In genomic region chr9:35053081-35053480, GRCm38 (mm10) we compare ENCODE assay signal across 22 mouse cellular contexts.
DNase-seq lines count a peak whose midpoint lies in the region; ATAC-seq and TF ChIP-seq lines count a peak whose summit lies in the region.
"Had no signal": no experiment of that assay in that cellular context is flagged by ENCODE, and none has a peak within 500 bp of the region (broad histone marks: within the 10 kb centered on the region; RNA-seq: fewer than 3 reads in every experiment).

No protein-coding gene starts in this region.

- no peak overlapping the region for H3K9ac ChIP-seq in midbrain, postnatal 0 days (replicated peaks; ENCODE audit: low read length, poor library complexity, severe bottlenecking)
- H3K9ac ChIP-seq: embryonic facial prominence, embryonic 13.5 days; hindbrain, embryonic 12.5 days; liver, embryonic 13.5 days; neural tube, embryonic 12.5 days had no signal

- ATAC-seq in midbrain, postnatal 0 days (ENCODE audit: low FRiP score): no peak
- ATAC-seq: CD4-positive, CD25-positive, alpha-beta regulatory T cell, adult 4 months; forebrain, embryonic 14.5 days; intestine, postnatal 0 days had no signal

- intact Hi-C loops in heart, postnatal 14 days (cut with DNase I): no loop called here

- 87% methylated on average over 16 of the region's 16 CpGs for WGBS in heart, embryonic 10.5 days
- 95% methylated on average over 16 of the region's 16 CpGs for WGBS in midbrain, embryonic 10.5 days
- WGBS in midbrain, postnatal 0 days: 96% methylated on average over 16 of the region's 16 CpGs

- H3K27ac ChIP-seq in heart, embryonic 10.5 days: no peak overlapping the region
- H3K27ac ChIP-seq in midbrain, embryonic 10.5 days (replicated peaks): no peak overlapping the region
- H3K27ac ChIP-seq in midbrain, postnatal 0 days (ENCODE audit: low read depth, low read length): no peak overlapping the region
- H3K27ac ChIP-seq: embryonic facial prominence, embryonic 13.5 days; gastrocnemius, adult 2 months; hindbrain, embryonic 12.5 days; liver, embryonic 13.5 days; neural tube, embryonic 12.5 days; stomach, postnatal 0 days had no signal

- no peak overlapping the region for H3K4me3 ChIP-seq in heart, embryonic 10.5 days
- no peak overlapping the region for H3K4me3 ChIP-seq in midbrain, embryonic 10.5 days
- no peak overlapping the region for H3K4me3 ChIP-seq in midbrain, postnatal 0 days (ENCODE audit: low read depth, low read length)
- H3K4me3 ChIP-seq: embryonic facial prominence, embryonic 13.5 days; erythroblast, embryonic 14.5 days; gastrocnemius, adult 2 months; hindbrain, embryonic 12.5 days; liver, embryonic 13.5 days; megakaryocyte, embryonic 14.5 days; neural tube, embryonic 12.5 days had no signal

- peaks cover 11% of the 10 kb centered on the region for H3K36me3 ChIP-seq in heart, embryonic 10.5 days
- H3K36me3 ChIP-seq in midbrain, embryonic 10.5 days: peaks cover 18% of the 10 kb centered on the region
- no peaks in the 10 kb centered on the region for H3K36me3 ChIP-seq in midbrain, postnatal 0 days (ENCODE audit: insufficient read depth, low read length)

- H3K4me2 ChIP-seq in midbrain, postnatal 0 days (ENCODE audit: low read depth, low read length, poor library complexity, severe bottlenecking): no peak overlapping the region
- H3K4me2 ChIP-seq: embryonic facial prominence, embryonic 13.5 days; hindbrain, embryonic 12.5 days; liver, embryonic 13.5 days; neural tube, embryonic 12.5 days had no signal

- H3K9me3 ChIP-seq in heart, embryonic 10.5 days: no peaks in the 10 kb centered on the region
- H3K9me3 ChIP-seq in midbrain, embryonic 10.5 days (replicated peaks): no peaks in the 10 kb centered on the region
- no peaks in the 10 kb centered on the region for H3K9me3 ChIP-seq in midbrain, postnatal 0 days (ENCODE audit: low read length)
- H3K9me3 ChIP-seq: embryonic facial prominence, embryonic 13.5 days; hindbrain, embryonic 12.5 days; liver, embryonic 13.5 days; megakaryocyte, embryonic 14.5 days; neural tube, embryonic 12.5 days had no signal

- peak; percentile 1 for DNase-seq in adrenal gland, postnatal 14 days
- no peak for DNase-seq in adrenal gland, postnatal 36 days
- DNase-seq in heart, embryonic 10.5 days (ENCODE audit: low spot score): peak; percentile 67
- no peak for DNase-seq in heart, postnatal 14 days
- DNase-seq in midbrain, embryonic 10.5 days (ENCODE audit: low spot score): peak; percentile 8
- no peak for DNase-seq in midbrain, postnatal 0 days (ENCODE audit: low spot score)
- DNase-seq in urinary bladder, postnatal 4 days (ENCODE audit: low spot score in 2 of 2): peak; percentile 14 to 56
- DNase-seq in urinary bladder, adult 2 months (ENCODE audit: low spot score): no peak
- DNase-seq: gastrocnemius, adult 2 months; liver, embryonic 13.5 days; lung, adult 2 months; lung, postnatal 36 days; thymus, postnatal 14 days had no signal

- no peak for TF ChIP-seq CTCF in midbrain, postnatal 0 days (IDR thresholded peaks at IDR 0.05)

- peaks cover 41% of the 10 kb centered on the region; the same call in 1 of the 2 replicates for H3K27me3 ChIP-seq in heart, embryonic 10.5 days (ENCODE audit: insufficient read depth, poor library complexity, severe bottlenecking)
- H3K27me3 ChIP-seq in midbrain, embryonic 10.5 days (ENCODE audit: low read depth, poor library complexity, severe bottlenecking): no peaks in the 10 kb centered on the region
- H3K27me3 ChIP-seq in midbrain, postnatal 0 days (ENCODE audit: insufficient read depth, low read length): no peaks in the 10 kb centered on the region
- H3K27me3 ChIP-seq: embryonic facial prominence, embryonic 13.5 days; hindbrain, embryonic 12.5 days; liver, embryonic 13.5 days; megakaryocyte, embryonic 14.5 days; neural tube, embryonic 12.5 days had no signal

- peaks cover 26% of the 10 kb centered on the region for H3K4me1 ChIP-seq in heart, embryonic 10.5 days
- H3K4me1 ChIP-seq in midbrain, embryonic 10.5 days: no peaks in the 10 kb centered on the region
- H3K4me1 ChIP-seq in midbrain, postnatal 0 days (ENCODE audit: insufficient read depth, low read length): no peaks in the 10 kb centered on the region; the same call in 1 of the 2 replicates
- H3K4me1 ChIP-seq: embryonic facial prominence, embryonic 13.5 days; hindbrain, embryonic 12.5 days; neural tube, embryonic 12.5 days had no signal

Comparison
In these comparisons a context has a peak if more than half of its experiments do, and no peak if none do; other contexts are left out.
1. DNase-seq: peak in adrenal gland, postnatal 14 days (single experiment), heart, embryonic 10.5 days (single experiment), midbrain, embryonic 10.5 days (single experiment) and urinary bladder, postnatal 4 days (2 of 2); none in adrenal gland, postnatal 36 days (0 of 2), heart, postnatal 14 days (0 of 2), midbrain, postnatal 0 days (single experiment) and urinary bladder, adult 2 months (single experiment).